Mouse (Mus musculus): ENCODE results near the gene Kremen2. TPM values are rescaled to one million over a fixed set of nuclear protein-coding genes. Genes with fewer than 3 reads are reported as not detected.

Kremen2 gene
- total RNA-seq, 2 experiments from 2014 or later = 0.60 to 0.71 TPM

- intact Hi-C loops (cut with DNase I) = loop anchor here (2.0 to 5.0 kb wide), 3 partner anchors 58 to 192 kb away; partner anchors contain the start of genes Elob, Prss32 and Prss41
- DNase-seq (ENCODE audit: low spot score in 2 of 2) = peak in 1 of 2 experiments; percentile 22
Observed at GRCm38 (mm10) chr17:23770493-23770892, 24.9 kb upstream of the Kremen2 start.

GRCm38 (mm10) chr17:23762976-23763375, 17.3 kb upstream of the Kremen2 start:
- no peak for DNase-seq (ENCODE audit: low spot score in 2 of 2)
- intact Hi-C loops (cut with DNase I) = no loop called here

- DNase-seq (ENCODE audit: low spot score in 2 of 2) = no peak
- intact Hi-C loops (cut with DNase I) = no loop called here
Observed at GRCm38 (mm10) chr17:23761155-23761554, 15.5 kb upstream of the Kremen2 start.

GRCm38 (mm10) chr17:23760231-23760630, 14.6 kb upstream of the Kremen2 start:
- DNase-seq (ENCODE audit: low spot score in 2 of 2) = no peak
- intact Hi-C loops (cut with DNase I) = no loop called here

DNA sequence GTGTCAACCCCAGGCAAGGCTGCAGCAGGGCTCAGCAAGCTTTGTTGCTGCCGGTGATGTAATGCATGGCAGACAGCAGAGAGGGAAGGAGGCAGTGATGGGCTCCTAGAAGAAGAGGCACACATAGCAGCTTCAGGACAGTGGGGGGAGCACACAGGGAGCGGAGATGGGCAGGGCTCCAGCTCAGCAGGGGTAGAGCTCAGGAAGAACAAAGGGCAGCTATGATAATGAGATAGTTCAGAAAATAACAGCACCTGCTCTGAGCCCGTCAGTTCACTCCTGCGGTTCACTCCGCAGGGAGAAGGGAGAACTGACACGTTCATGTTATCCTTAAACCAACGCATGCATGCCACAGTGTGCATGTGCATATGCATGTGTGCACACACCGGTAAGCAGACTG, 13.2 kb upstream of the Kremen2 start:
- intact Hi-C loops (cut with DNase I) = no loop called here
- no peak for DNase-seq (ENCODE audit: low spot score in 2 of 2)

GRCm38 (mm10) chr17:23757581-23757980, 11.9 kb upstream of the Kremen2 start:
- intact Hi-C loops (cut with DNase I) = no loop called here
- no peak for DNase-seq (ENCODE audit: low spot score in 2 of 2)

DNA sequence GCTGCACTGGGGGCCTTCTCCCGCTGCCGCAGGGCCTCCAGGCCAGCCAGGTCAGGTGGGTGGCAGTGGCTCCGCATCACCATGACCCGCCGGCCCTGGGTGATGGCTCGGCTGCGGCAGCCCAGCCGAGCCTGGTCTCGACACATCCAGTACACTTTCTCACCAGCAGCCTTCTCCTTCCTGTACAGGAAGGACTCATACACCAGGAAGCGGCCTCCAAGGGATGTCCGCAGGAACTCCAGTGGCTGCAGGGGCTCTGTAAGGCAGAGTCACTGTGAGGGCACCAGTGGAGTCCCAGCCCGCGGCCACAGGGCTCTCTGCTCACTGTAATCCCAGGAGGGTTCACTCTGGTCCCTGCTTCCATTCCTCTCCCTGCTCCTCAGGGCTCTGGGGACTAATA, 10.1 kb upstream of the Kremen2 start:
- intact Hi-C loops (cut with DNase I) = no loop called here
- DNase-seq (ENCODE audit: low spot score in 2 of 2) = no peak

DNA sequence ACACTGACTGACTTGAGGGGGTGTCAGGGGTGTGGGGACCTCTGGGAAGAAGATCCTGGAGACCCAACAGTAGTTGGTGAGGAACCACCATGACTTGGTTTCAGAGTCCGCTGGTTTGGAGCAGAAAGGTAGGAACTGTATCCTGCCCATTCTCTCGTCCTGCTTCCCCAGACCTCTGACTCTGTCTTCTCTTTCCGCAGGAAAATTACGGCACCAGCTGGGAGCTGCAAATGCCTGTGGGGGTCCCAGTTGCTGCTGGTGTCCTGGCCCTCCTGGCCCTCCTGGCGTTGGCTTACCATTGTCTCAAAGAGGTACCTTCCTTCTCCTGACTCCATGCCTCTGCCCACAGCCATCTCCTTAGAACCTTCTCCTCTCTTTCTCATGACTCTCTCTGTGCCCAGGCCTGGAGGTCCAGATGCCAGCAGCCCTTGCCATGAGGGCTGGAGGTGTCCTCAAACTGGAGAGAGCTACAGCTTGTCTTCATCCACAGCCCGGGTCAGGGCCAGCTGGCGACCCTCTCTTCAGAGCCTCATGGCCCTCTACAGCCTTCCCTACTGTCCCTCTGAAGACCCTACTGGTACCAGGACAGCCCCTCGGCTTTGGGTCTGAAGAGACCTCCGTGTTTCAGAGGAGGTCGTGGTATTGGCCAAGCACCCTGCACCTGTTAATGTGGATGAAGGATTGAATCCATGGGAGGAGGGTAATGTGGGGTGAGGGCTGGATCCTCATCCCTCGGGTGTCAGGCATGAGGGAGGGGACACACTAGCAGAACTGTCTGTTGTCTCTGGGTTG, 4.0 kb upstream of the Kremen2 start:
- intact Hi-C loops (cut with DNase I) = no loop called here
- no peak for DNase-seq (ENCODE audit: low spot score in 2 of 2)

DNA sequence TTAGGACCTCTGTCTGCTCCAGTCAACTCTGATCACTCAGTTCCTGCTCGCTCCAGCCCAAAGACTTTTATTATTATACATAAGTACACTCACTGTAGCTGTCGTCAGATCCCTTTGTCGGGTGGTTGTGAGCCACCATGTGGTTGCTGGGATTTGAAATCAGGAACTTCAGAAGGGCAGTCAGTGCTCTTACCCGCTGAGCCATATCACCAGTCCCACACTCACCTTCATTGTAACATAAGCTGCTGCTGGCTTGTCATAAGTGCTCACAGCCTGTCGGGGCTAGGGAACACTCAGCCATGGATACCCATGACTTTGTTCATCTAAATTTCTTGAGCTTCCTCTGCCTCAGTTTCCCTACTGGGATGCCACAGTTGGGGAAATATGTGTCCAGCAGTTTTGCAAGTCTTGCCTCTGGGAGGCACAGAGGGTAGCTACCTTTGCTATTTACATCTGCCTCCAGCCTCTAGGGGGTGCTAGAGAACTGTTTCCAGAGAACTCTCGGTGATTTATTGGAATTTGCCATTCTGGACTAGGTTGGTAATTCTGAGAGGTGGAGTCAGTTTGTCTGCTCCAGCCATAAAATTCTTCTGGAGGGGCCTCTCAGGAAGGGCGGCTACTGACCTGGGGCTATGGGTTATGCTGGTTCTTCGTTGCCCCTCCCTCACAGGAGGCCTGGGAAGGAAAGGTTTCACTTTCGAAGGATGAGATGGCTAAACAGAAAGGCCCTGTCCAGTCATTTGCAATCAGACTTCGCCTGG, 3.2 kb upstream of the Kremen2 start:
- DNase-seq (ENCODE audit: low spot score in 2 of 2) = peak; percentile 67 to 82
- intact Hi-C loops (cut with DNase I) = no loop called here

- no peak for DNase-seq (ENCODE audit: low spot score in 2 of 2)
- intact Hi-C loops (cut with DNase I) = no loop called here
Observed at GRCm38 (mm10) chr17:23748026-23748425, 2.4 kb upstream of the Kremen2 start.

GRCm38 (mm10) chr17:23747471-23747870, 1.8 kb upstream of the Kremen2 start:
- no peak for DNase-seq (ENCODE audit: low spot score in 2 of 2)
- intact Hi-C loops (cut with DNase I) = no loop called here

- intact Hi-C loops (cut with DNase I) = no loop called here
- no peak for DNase-seq (ENCODE audit: low spot score in 2 of 2)
Observed at GRCm38 (mm10) chr17:23746767-23747166, 1.1 kb upstream of the Kremen2 start.

- intact Hi-C loops (cut with DNase I) = no loop called here
- no peak for DNase-seq (ENCODE audit: low spot score in 2 of 2)
Observed at GRCm38 (mm10) chr17:23746311-23746710, 678 bp upstream of the Kremen2 start.

- no peak for DNase-seq (ENCODE audit: low spot score in 2 of 2)
- intact Hi-C loops (cut with DNase I) = no loop called here
Observed at GRCm38 (mm10) chr17:23744651-23745050, 982 bp downstream of the Kremen2 start.

- intact Hi-C loops (cut with DNase I) = no loop called here
Observed at GRCm38 (mm10) chr17:23744076-23744475, 1.6 kb downstream of the Kremen2 start.

GRCm38 (mm10) chr17:23742941-23743340, 2.7 kb downstream of the Kremen2 start:
- no peak for DNase-seq (ENCODE audit: low spot score in 2 of 2)
- intact Hi-C loops (cut with DNase I) = no loop called here

More at GRCm38 (mm10) chr17:23744076-23744475, 1.6 kb downstream of the Kremen2 start:
- no peak for DNase-seq (ENCODE audit: low spot score in 2 of 2)

- no peak for DNase-seq (ENCODE audit: low spot score in 2 of 2)
- intact Hi-C loops (cut with DNase I) = no loop called here
Observed at GRCm38 (mm10) chr17:23742210-23742793, 3.3 kb downstream of the Kremen2 start.

- no peak for DNase-seq (ENCODE audit: low spot score in 2 of 2)
- intact Hi-C loops (cut with DNase I) = no loop called here
Observed at GRCm38 (mm10) chr17:23741359-23742209, 4.0 kb downstream of the Kremen2 start.

DNA sequence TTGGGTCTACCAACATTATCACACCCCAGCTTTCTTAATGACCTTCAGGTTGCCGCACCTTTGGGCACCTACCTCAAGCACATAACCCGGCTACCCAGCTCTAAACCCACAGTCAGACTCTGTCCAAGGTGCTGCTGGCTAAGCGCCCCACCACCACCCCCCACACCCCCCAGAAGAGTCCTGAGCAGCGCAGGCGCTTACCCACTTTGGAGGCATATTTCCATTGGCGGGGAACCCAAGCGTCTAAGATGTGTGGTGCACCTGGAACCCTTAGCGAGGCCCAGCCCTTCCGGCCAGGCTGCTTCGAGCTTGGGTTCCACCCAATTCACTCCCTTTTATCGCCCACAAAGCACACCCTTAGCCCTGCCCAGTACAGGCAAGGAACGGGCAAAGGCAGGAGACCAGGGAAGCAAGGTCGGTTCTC, 5.0 kb downstream of the Kremen2 start, which contains the start of gene Paqr4:
Gene Paqr4 (minus strand): TSS at position 270 of the 424 bp plus-strand sequence.
- intact Hi-C loops (cut with DNase I) = no loop called here
- DNase-seq (ENCODE audit: low spot score in 2 of 2) = no peak

Measured in left cerebral cortex, postnatal 25 days (tissue).